Mouse (Mus musculus): Measurements from ENCODE around the gene Nbas. TPM values are rescaled to one million over a fixed set of nuclear protein-coding genes. Genes with fewer than 3 reads are reported as not detected.

Gene Nbas
- total RNA-seq, 1 experiment from 2014 or later = 18.5 TPM

GRCm38 (mm10) chr12:13381580-13381979 lies 112.6 kb downstream of the Nbas start:
- ATAC-seq (replicated peaks; ENCODE audit: low read depth, poor library complexity, severe bottlenecking) = no peak

GRCm38 (mm10) chr12:13382046-13382445 lies 113.1 kb downstream of the Nbas start:
- ATAC-seq (replicated peaks; ENCODE audit: low read depth, poor library complexity, severe bottlenecking) = no peak

- ATAC-seq (replicated peaks; ENCODE audit: low read depth, poor library complexity, severe bottlenecking) = no peak
Observed at GRCm38 (mm10) chr12:13389644-13390043, 120.7 kb downstream of the Nbas start.

- ATAC-seq (replicated peaks; ENCODE audit: low read depth, poor library complexity, severe bottlenecking) = peak; percentile 58
Observed at GRCm38 (mm10) chr12:13410191-13410590, 141.3 kb downstream of the Nbas start.

- ATAC-seq (replicated peaks; ENCODE audit: low read depth, poor library complexity, severe bottlenecking) = no peak
Observed at GRCm38 (mm10) chr12:13418651-13419050, 149.7 kb downstream of the Nbas start.

GRCm38 (mm10) chr12:13430219-13430618 lies 161.3 kb downstream of the Nbas start:
- no peak for ATAC-seq (replicated peaks; ENCODE audit: low read depth, poor library complexity, severe bottlenecking)

GRCm38 (mm10) chr12:13444653-13445431 lies 175.9 kb downstream of the Nbas start:
- ATAC-seq (replicated peaks; ENCODE audit: low read depth, poor library complexity, severe bottlenecking) = no peak

GRCm38 (mm10) chr12:13445486-13446065 lies 176.6 kb downstream of the Nbas start:
- ATAC-seq (replicated peaks; ENCODE audit: low read depth, poor library complexity, severe bottlenecking) = no peak

- ATAC-seq (replicated peaks; ENCODE audit: low read depth, poor library complexity, severe bottlenecking) = no peak
Observed at GRCm38 (mm10) chr12:13448916-13449315, 180.0 kb downstream of the Nbas start.

- no peak for ATAC-seq (replicated peaks; ENCODE audit: low read depth, poor library complexity, severe bottlenecking)
Observed at GRCm38 (mm10) chr12:13452050-13452449, 183.1 kb downstream of the Nbas start.

GRCm38 (mm10) chr12:13460223-13460853 lies 191.4 kb downstream of the Nbas start:
- ATAC-seq (replicated peaks; ENCODE audit: low read depth, poor library complexity, severe bottlenecking) = no peak

- ATAC-seq (replicated peaks; ENCODE audit: low read depth, poor library complexity, severe bottlenecking) = 0 out of 2 replicates have a peak, but pooled peaks have one; percentile 29
Observed at GRCm38 (mm10) chr12:13461558-13462153, 192.7 kb downstream of the Nbas start.

GRCm38 (mm10) chr12:13462397-13462796 lies 193.5 kb downstream of the Nbas start:
- peak; percentile 45; the same call in 1 of the 2 replicates for ATAC-seq (replicated peaks; ENCODE audit: low read depth, poor library complexity, severe bottlenecking)

GRCm38 (mm10) chr12:13465554-13465953 lies 196.6 kb downstream of the Nbas start:
- 0 out of 2 replicates have a peak, but pooled peaks have one; percentile 34 for ATAC-seq (replicated peaks; ENCODE audit: low read depth, poor library complexity, severe bottlenecking)

- ATAC-seq (replicated peaks; ENCODE audit: low read depth, poor library complexity, severe bottlenecking) = no peak
Observed at GRCm38 (mm10) chr12:13474881-13475280, 205.9 kb downstream of the Nbas start.

GRCm38 (mm10) chr12:13479163-13479562 lies 210.2 kb downstream of the Nbas start:
- no peak for ATAC-seq (replicated peaks; ENCODE audit: low read depth, poor library complexity, severe bottlenecking)

- no peak for ATAC-seq (replicated peaks; ENCODE audit: low read depth, poor library complexity, severe bottlenecking)
Observed at GRCm38 (mm10) chr12:13486278-13486677, 217.3 kb downstream of the Nbas start.

GRCm38 (mm10) chr12:13497211-13497610 lies 228.3 kb downstream of the Nbas start:
- ATAC-seq (replicated peaks; ENCODE audit: low read depth, poor library complexity, severe bottlenecking) = no peak

GRCm38 (mm10) chr12:13499237-13499889 lies 230.4 kb downstream of the Nbas start:
- no peak for ATAC-seq (replicated peaks; ENCODE audit: low read depth, poor library complexity, severe bottlenecking)

GRCm38 (mm10) chr12:13500191-13500590 lies 231.3 kb downstream of the Nbas start:
- ATAC-seq (replicated peaks; ENCODE audit: low read depth, poor library complexity, severe bottlenecking) = no peak
